Mouse (Mus musculus) intestine, embryonic 14.5 days (tissue): ENCODE results near the gene Rgs17. TPM values are rescaled to one million over a fixed set of nuclear protein-coding genes. Genes with fewer than 3 reads are reported as not detected.

Source experiments
- ATAC-seq: fragments of 200-750 bp; cut with Nextera tagmentation; replicated peaks from 2 replicates; pipeline ENCODE4 v1.8.0; 2017; ENCODE audit warnings: low read depth, moderate number of reproducible peaks, moderate TSS enrichment, moderate library complexity; ENCODE audit not compliant: low FRiP score, low TSS enrichment
- DNase-seq: peaks from one replicate; pipeline ENCODE4 v3.0.0-alpha.2; 2018; ENCODE audit warnings: low spot score
- H3K27ac ChIP-seq: fragments of 300-500 bp; sonication (generic); 2 replicates; pipeline ENCODE4 v1.5.1; 2014; ENCODE audit warnings: low read depth, mild to moderate bottlenecking, control low read depth
- H3K27me3 ChIP-seq: fragments of 300-500 bp; sonication (generic); replicated peaks from 2 replicates; pipeline ENCODE4 v1.6.1; 2014; ENCODE audit warnings: low read length, control low read depth; ENCODE audit not compliant: control insufficient read depth, insufficient read depth
- H3K36me3 ChIP-seq: fragments of 300-500 bp; sonication (generic); 2 replicates; pipeline ENCODE4 v1.6.1; 2014; ENCODE audit warnings: low read length, control low read depth; ENCODE audit not compliant: control insufficient read depth, insufficient read depth
- H3K4me1 ChIP-seq: fragments of 300-500 bp; sonication (generic); replicated peaks from 2 replicates; pipeline ENCODE4 v1.6.1; 2014; ENCODE audit warnings: low read length, control low read depth, mixed read lengths; ENCODE audit not compliant: control insufficient read depth, insufficient read depth
- H3K4me2 ChIP-seq: fragments of 300-500 bp; sonication (generic); 2 replicates; pipeline ENCODE4 v1.6.1; 2014; ENCODE audit warnings: low read length
- H3K4me3 ChIP-seq: fragments of 300-500 bp; sonication (generic); 2 replicates; pipeline ENCODE4 v1.5.1; 2014; ENCODE audit warnings: low read depth, low read length, control low read depth, mixed read lengths
- H3K9ac ChIP-seq: fragments of 300-500 bp; sonication (generic); 2 replicates; pipeline ENCODE4 v1.6.1; 2014; ENCODE audit warnings: mild to moderate bottlenecking, low read length
- H3K9me3 ChIP-seq: fragments of 300-500 bp; sonication (generic); 2 replicates; pipeline ENCODE4 v1.6.1; 2016; ENCODE audit warnings: low read length, control low read depth; ENCODE audit not compliant: control insufficient read depth
- WGBS: fragments of 180-500 bp; shearing (Covaris S2); extraction: QIAGEN DNeasy Blood & Tissue Kit; methylation state at CpG from one replicate; pipeline ENCODE4 v1.1.7; 2014; 5-methylcytosine and 5-hydroxymethylcytosine counted together
- polyA plus RNA-seq: library from polyadenylated mRNA; unstranded; fragments of >200 nt; fragmentation: Nextera tagmentation; extraction: Ambion mirVana; gene quantifications from 2 replicates; pipeline ENCODE4 v1.2.1, GENCODE M21; 2014

Rgs17 gene
- polyA plus RNA-seq, 1 experiment from 2014 or later = 2.8 TPM

DNA sequence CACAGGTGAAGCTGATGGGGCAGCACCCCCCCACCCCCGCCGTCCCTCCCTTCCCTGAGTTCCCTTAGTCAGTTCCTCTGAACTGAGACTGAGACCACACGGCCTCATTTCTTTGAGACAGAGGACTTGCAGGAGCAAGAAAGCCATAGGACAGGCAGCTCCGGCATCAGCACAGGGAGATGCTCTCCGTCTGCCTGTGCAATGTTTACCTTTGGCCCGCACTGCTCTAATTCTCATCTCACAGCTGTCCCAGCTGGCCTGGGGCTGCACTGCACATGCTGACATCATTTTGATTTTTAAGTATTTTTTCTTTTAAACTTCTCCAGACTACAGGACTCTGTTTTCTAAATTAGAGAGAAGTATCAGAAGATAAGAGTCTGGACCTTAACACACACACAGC lies 119.3 kb downstream of the Rgs17 start:
- Histone ChIP-seq H3K9ac (peak overlapping the region; percentile 70), H3K4me3 (peak overlapping the region; percentile 78), H3K27ac (no peak overlapping the region), H3K27me3 (no peaks in the 10 kb centered on the region), H3K9me3 (no peaks in the 10 kb centered on the region), H3K4me2 (peak overlapping the region; percentile 73), H3K36me3 (peaks cover 49% of the 10 kb centered on the region), H3K4me1 (peaks cover 21% of the 10 kb centered on the region)
- 12% methylated on average over 6 of the region's 6 CpGs for WGBS
- DNase-seq = peak; percentile 54
- no peak for ATAC-seq

DNA sequence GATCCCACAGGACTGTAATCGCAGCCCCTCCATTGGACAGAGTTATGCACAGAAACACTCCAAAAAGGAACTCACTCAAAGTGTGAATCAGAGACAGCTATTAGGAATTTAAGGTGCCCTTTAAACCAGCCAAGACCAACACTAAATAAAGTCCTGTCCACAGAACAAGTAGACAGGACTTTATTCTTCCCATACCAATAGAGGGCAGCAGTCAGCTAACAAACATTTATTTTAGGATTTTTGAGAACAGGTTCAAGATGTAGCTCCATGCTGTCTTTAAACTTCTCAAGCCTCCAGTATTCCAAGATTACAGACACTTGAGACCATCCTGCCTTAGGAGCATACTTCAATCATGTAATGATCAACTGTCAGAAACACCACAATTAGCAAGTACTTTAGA lies 121.7 kb downstream of the Rgs17 start:
- Histone ChIP-seq H3K27ac (no peak overlapping the region), H3K9ac (no peak overlapping the region), H3K4me1 (peaks cover 15% of the 10 kb centered on the region), H3K4me2 (no peak overlapping the region), H3K9me3 (no peaks in the 10 kb centered on the region), H3K4me3 (no peak overlapping the region), H3K36me3 (peaks cover 52% of the 10 kb centered on the region), H3K27me3 (no peaks in the 10 kb centered on the region)
- no peak for DNase-seq
- WGBS = 98% methylated on average over 1 of the region's 1 CpGs
- ATAC-seq = no peak

DNA sequence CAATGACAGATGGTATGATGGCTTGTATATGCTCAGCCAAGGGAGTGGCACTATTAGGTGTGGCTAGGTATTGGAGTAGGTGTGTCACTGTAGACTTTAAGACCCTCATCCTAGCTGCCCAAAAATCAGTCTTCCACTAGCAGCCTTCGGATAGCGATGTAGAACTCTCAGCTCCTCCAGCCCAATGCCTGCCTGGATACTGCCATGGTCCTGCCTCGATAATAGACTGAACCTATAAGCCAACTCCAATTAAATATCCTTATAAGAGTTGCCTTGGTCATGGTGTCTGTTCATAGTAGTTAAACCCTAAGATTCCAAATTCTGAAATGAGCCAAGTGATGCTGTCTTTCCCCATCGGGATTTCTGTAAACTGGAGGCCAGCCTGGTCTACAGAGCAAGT lies 124.1 kb downstream of the Rgs17 start:
- DNase-seq = no peak
- peaks cover 6% of the 10 kb centered on the region for H3K4me1 ChIP-seq
- H3K4me3 ChIP-seq = no peak overlapping the region
- no peaks in the 10 kb centered on the region for H3K9me3 ChIP-seq
- peaks cover 51% of the 10 kb centered on the region for H3K36me3 ChIP-seq
- H3K9ac ChIP-seq = no peak overlapping the region
- 78% methylated on average over 4 of the region's 4 CpGs for WGBS
- no peaks in the 10 kb centered on the region for H3K27me3 ChIP-seq
- ATAC-seq = no peak
- H3K27ac ChIP-seq = no peak overlapping the region
- H3K4me2 ChIP-seq = no peak overlapping the region

DNA sequence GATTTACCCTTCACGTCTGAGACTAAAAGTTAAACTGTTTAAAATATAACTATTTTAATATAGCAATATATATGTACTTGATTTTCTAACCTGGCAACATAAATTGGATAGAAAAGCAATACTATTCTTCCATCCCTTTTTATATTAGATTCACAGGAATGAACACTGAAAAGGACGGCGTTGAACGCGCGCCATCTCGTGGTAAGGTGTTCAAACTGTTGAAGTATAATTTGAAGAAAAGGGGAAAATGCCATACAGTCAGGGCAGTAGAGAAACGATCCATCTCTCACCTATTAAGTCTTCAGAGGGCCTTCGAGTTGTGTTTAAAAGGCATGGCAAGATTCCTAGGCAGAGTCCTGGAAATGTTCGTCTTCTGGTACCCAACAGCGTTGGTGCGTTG lies 131.5 kb downstream of the Rgs17 start:
- DNase-seq (peak; percentile 73), ATAC-seq (no peak)
- Histone ChIP-seq H3K27ac (no peak overlapping the region), H3K9me3 (no peaks in the 10 kb centered on the region), H3K36me3 (no peaks in the 10 kb centered on the region), H3K4me1 (no peaks in the 10 kb centered on the region), H3K27me3 (no peaks in the 10 kb centered on the region), H3K9ac (no peak overlapping the region), H3K4me3 (no peak overlapping the region), H3K4me2 (no peak overlapping the region)
- WGBS = 16% methylated on average over 12 of the region's 12 CpGs

DNA sequence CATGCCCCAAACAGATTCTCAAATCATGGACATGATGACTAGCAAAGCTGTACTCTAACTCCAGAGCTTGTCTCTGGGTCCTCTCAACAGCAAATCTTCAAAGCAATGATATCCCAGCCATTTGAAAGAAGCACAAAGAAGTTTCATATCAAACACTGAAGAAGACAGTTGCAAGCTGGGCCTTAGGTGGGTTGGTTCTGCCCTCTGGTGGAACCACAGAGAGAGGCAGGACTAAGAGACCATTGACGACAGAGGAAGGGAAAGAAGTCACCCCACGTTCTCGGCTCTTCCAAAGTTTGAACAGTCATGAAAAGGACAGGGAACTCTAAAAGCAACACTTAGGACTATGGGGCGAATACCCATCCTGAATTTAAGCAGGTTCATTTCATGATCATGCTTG lies 135.3 kb downstream of the Rgs17 start:
- Histone ChIP-seq H3K4me3 (no peak overlapping the region), H3K4me2 (no peak overlapping the region), H3K27ac (no peak overlapping the region), H3K36me3 (no peaks in the 10 kb centered on the region), H3K27me3 (no peaks in the 10 kb centered on the region), H3K9me3 (no peaks in the 10 kb centered on the region), H3K9ac (no peak overlapping the region), H3K4me1 (no peaks in the 10 kb centered on the region)
- 19% methylated on average over 4 of the region's 4 CpGs for WGBS
- ATAC-seq (no peak), DNase-seq (no peak)

Other genes with a start within 250 kb of the Rgs17 start
- gene Fbxo5, start 116.8 kb downstream of the Rgs17 start, polyA plus RNA-seq = 61.4 and 66.9 TPM in 2 replicates
- gene Mtrf1l, start 98.5 kb downstream of the Rgs17 start, polyA plus RNA-seq = 18.5 and 21.9 TPM in 2 replicates